Mouse (Mus musculus) limb, embryonic 12.5 days (tissue): ENCODE data around the gene Hnrnph2. TPM values are rescaled to one million over a fixed set of nuclear protein-coding genes. Genes with fewer than 3 reads are reported as not detected.

Experiments
- ATAC-seq: fragments of 200-750 bp; cut with Nextera tagmentation; 2 replicates; pipeline ENCODE4 v1.8.0; 2017; ENCODE audit warnings: low read depth, moderate TSS enrichment; ENCODE audit not compliant: insufficient number of reproducible peaks, insufficient read depth, low FRiP score, low TSS enrichment
- H3K27ac ChIP-seq: fragments of 300-500 bp; sonication (generic); 2 replicates; pipeline ENCODE4 v1.5.1; 2016; ENCODE audit warnings: mild to moderate bottlenecking, moderate library complexity
- H3K27me3 ChIP-seq: fragments of 300-500 bp; sonication (generic); 2 replicates; pipeline ENCODE4 v1.6.1; 2016; ENCODE audit warnings: mild to moderate bottlenecking, moderate library complexity
- H3K36me3 ChIP-seq: fragments of 300-500 bp; sonication (generic); 2 replicates; pipeline ENCODE4 v1.6.1; 2016; ENCODE audit warnings: mild to moderate bottlenecking, moderate library complexity
- H3K4me1 ChIP-seq: fragments of 300-500 bp; sonication (generic); replicated peaks from 2 replicates; pipeline ENCODE4 v1.6.1; 2016
- H3K4me2 ChIP-seq: fragments of 300-500 bp; sonication (generic); 2 replicates; pipeline ENCODE4 v1.6.1; 2016; ENCODE audit warnings: mild to moderate bottlenecking, moderate library complexity
- H3K4me3 ChIP-seq: fragments of 300-500 bp; sonication (generic); replicated peaks from 2 replicates; pipeline ENCODE4 v1.5.1; 2016; ENCODE audit warnings: mild to moderate bottlenecking
- H3K9ac ChIP-seq: fragments of 300-500 bp; sonication (generic); replicated peaks from 2 replicates; pipeline ENCODE4 v1.6.1; 2016; ENCODE audit warnings: mild to moderate bottlenecking, moderate library complexity
- H3K9me3 ChIP-seq: fragments of 300-500 bp; sonication (generic); 2 replicates; pipeline ENCODE4 v1.6.1; 2016; ENCODE audit warnings: mild to moderate bottlenecking, moderate library complexity
- WGBS: fragments of 180-500 bp; shearing (Covaris S2); methylation state at CpG from one replicate; pipeline ENCODE4 v1.1.7; 2016; 5-methylcytosine and 5-hydroxymethylcytosine counted together
- polyA plus RNA-seq: library from polyadenylated mRNA; unstranded; fragments of >200 nt; fragmentation: Nextera tagmentation; extraction: Ambion mirVana; gene quantifications from 2 replicates; pipeline ENCODE4 v1.2.1, GENCODE M21; 2016

Gene Hnrnph2
- polyA plus RNA-seq, 1 experiment from 2014 or later: 166 TPM

DNA sequence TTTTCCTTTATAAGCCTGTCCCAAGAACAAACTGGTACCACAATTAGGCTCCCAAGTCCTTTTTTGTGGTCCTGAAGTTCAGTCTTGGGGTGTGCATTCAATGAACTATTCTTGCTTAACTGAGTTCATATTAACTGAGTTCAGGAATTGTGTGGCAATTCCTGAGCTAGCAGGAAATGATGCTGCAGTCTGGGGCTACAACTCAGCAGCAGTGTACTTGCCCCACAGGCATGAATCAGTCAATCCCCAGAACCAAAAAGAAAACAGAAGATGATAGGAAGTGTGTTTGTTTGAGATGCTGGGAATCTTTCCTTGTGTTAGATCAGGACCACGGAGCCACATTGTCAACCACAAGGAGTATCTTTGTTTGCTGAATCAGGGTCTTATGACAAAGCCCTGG, 51.1 kb downstream of the Hnrnph2 start:
- Histone ChIP-seq H3K27me3 (0 out of 2 replicates have a peak, but pooled peaks cover 3% of the 10 kb centered on the region), H3K27ac (no peak overlapping the region), H3K9me3 (no peaks in the 10 kb centered on the region), H3K4me1 (no peaks in the 10 kb centered on the region), H3K36me3 (no peaks in the 10 kb centered on the region), H3K4me3 (no peak overlapping the region), H3K9ac (no peak overlapping the region), H3K4me2 (no peak overlapping the region)
- ATAC-seq: no peak
- WGBS: 75% methylated on average over 1 of the region's 1 CpGs

Other genes with a start within 250 kb of the Hnrnph2 start
- 3.3 and 4.0 TPM in 2 replicates for gene Drp2, start 196.6 kb upstream of the Hnrnph2 start, polyA plus RNA-seq
- gene Taf7l, start 124.7 kb upstream of the Hnrnph2 start, polyA plus RNA-seq: 0.26 and 0.42 TPM in 2 replicates
- gene Timm8a1, start 59.3 kb upstream of the Hnrnph2 start, polyA plus RNA-seq: 67.8 and 68.1 TPM in 2 replicates
- gene Btk, start 17.6 kb upstream of the Hnrnph2 start, polyA plus RNA-seq: 0.99 and 1.4 TPM in 2 replicates
- gene Rpl36a, start 15.5 kb upstream of the Hnrnph2 start, polyA plus RNA-seq: 418 and 426 TPM in 2 replicates
- 4.3 and 5.4 TPM in 2 replicates for gene Gla, start 54 bp upstream of the Hnrnph2 start, polyA plus RNA-seq
- 7.3 and 7.6 TPM in 2 replicates for gene Armcx4, start 85.3 kb downstream of the Hnrnph2 start, polyA plus RNA-seq
- gene Armcx1, start 116.8 kb downstream of the Hnrnph2 start, polyA plus RNA-seq: 59.1 and 66.5 TPM in 2 replicates
- 31.0 and 35.9 TPM in 2 replicates for gene Armcx6, start 150.2 kb downstream of the Hnrnph2 start, polyA plus RNA-seq
- 60.1 and 63.6 TPM in 2 replicates for gene Armcx3, start 155.4 kb downstream of the Hnrnph2 start, polyA plus RNA-seq
- gene Armcx2, start 208.0 kb downstream of the Hnrnph2 start, polyA plus RNA-seq: 85.2 and 90.7 TPM in 2 replicates